Mouse (Mus musculus) liver, postnatal 0 days (tissue): Measurements from ENCODE around the gene Mon2.

Source experiments
- CTCF ChIP-seq: sonication (generic); IDR thresholded peaks from 2 replicates; pipeline ENCODE4 v1.5.1; 2016; ENCODE audit warnings: antibody characterized with exemption, low read depth
- EP300 ChIP-seq: IDR thresholded peaks from 2 replicates; pipeline ENCODE4 v1.6.1; 2016; ENCODE audit warnings: antibody characterized with exemption, low read depth, mild to moderate bottlenecking

DNA sequence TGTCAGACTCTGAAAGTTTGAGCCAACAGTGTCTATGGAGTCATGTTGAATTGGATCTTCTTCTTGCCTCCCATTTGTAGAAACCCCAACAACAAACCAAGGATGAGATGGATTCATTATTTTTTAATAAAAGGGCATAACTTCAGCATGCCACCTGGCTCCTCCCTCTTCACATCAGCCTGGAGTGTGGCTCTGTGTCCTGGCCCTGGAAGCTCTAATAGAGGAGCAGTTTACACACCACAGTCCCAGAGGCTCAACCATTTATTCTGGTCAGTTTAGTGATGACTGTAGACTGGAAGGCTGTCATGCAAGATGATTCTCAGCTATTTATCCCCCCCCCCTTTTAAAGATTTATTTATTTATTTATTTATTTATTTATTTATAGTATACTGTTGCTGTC lies 103.1 kb downstream of the Mon2 start:
- TF ChIP-seq CTCF (no peak), EP300 (no peak)
